ENCODE assay signal across 13 mouse cellular contexts in genomic region chr2:20959906-20960667, GRCm38 (mm10). TPM values are rescaled to one million over a fixed set of nuclear protein-coding genes. Genes with fewer than 3 reads are reported as not detected.
DNase-seq lines count a peak whose midpoint lies in the region; ATAC-seq and TF ChIP-seq lines count a peak whose summit lies in the region.
"Had no signal": no experiment of that assay in that cellular context is flagged by ENCODE, and none has a peak within 500 bp of the region (broad histone marks: within the 10 kb centered on the region; RNA-seq: fewer than 3 reads in every experiment).

No protein-coding gene starts in this region.

- WGBS in liver, embryonic 12.5 days (ENCODE audit: insufficient replicate concordance) = 83% methylated on average over 9 of the region's 9 CpGs
- 79% methylated on average over 9 of the region's 9 CpGs for WGBS in liver, postnatal 0 days (ENCODE audit: insufficient replicate concordance)
- WGBS in forebrain, embryonic 14.5 days = 44% methylated on average over 9 of the region's 9 CpGs
- 59% methylated on average over 9 of the region's 9 CpGs for WGBS in hindbrain, embryonic 15.5 days
- WGBS in neural tube, embryonic 15.5 days = 54% methylated on average over 9 of the region's 9 CpGs
- WGBS in intestine, embryonic 16.5 days = 73% methylated on average over 9 of the region's 9 CpGs

- no peak overlapping the region for H3K4me3 ChIP-seq in liver, embryonic 12.5 days
- no peak overlapping the region for H3K4me3 ChIP-seq in liver, postnatal 0 days (ENCODE audit: low read depth, low read length)
- peak overlapping the region; percentile 11; the same call in 1 of the 2 replicates for H3K4me3 ChIP-seq in forebrain, embryonic 14.5 days (ENCODE audit: low read depth, low read length)
- H3K4me3 ChIP-seq in hindbrain, embryonic 15.5 days = no peak overlapping the region
- H3K4me3 ChIP-seq in neural tube, embryonic 15.5 days (replicated peaks) = no peak overlapping the region
- H3K4me3 ChIP-seq in intestine, embryonic 16.5 days (ENCODE audit: low read length) = no peak overlapping the region
- H3K4me3 ChIP-seq: embryonic facial prominence, embryonic 15.5 days; left cerebral cortex, adult 2 months had no signal

- peaks cover 5% of the 10 kb centered on the region for H3K36me3 ChIP-seq in liver, embryonic 12.5 days
- no peaks in the 10 kb centered on the region for H3K36me3 ChIP-seq in liver, postnatal 0 days (replicated peaks; ENCODE audit: insufficient read depth, low read length)
- no peaks in the 10 kb centered on the region for H3K36me3 ChIP-seq in forebrain, embryonic 14.5 days (ENCODE audit: control insufficient read depth, insufficient read depth, low read length)
- H3K36me3 ChIP-seq in hindbrain, embryonic 15.5 days = no peaks in the 10 kb centered on the region
- H3K36me3 ChIP-seq in neural tube, embryonic 15.5 days = no peaks in the 10 kb centered on the region
- no peaks in the 10 kb centered on the region for H3K36me3 ChIP-seq in intestine, embryonic 16.5 days (ENCODE audit: control insufficient read depth, insufficient read depth, low read length)
- H3K36me3 ChIP-seq: embryonic facial prominence, embryonic 15.5 days had no signal

- no peaks in the 10 kb centered on the region for H3K27me3 ChIP-seq in liver, embryonic 12.5 days (replicated peaks)
- no peaks in the 10 kb centered on the region for H3K27me3 ChIP-seq in liver, postnatal 0 days (ENCODE audit: insufficient read depth, low read length)
- no peaks in the 10 kb centered on the region for H3K27me3 ChIP-seq in forebrain, embryonic 14.5 days (replicated peaks; ENCODE audit: control insufficient read depth, insufficient read depth, low read length)
- H3K27me3 ChIP-seq in hindbrain, embryonic 15.5 days = no peaks in the 10 kb centered on the region
- H3K27me3 ChIP-seq in neural tube, embryonic 15.5 days (replicated peaks) = no peaks in the 10 kb centered on the region
- H3K27me3 ChIP-seq in intestine, embryonic 16.5 days (replicated peaks; ENCODE audit: control insufficient read depth, insufficient read depth, low read length) = no peaks in the 10 kb centered on the region
- H3K27me3 ChIP-seq: embryonic facial prominence, embryonic 15.5 days had no signal

- no peak for TF ChIP-seq CTCF in liver, postnatal 0 days (IDR thresholded peaks at IDR 0.05; ENCODE audit: low read depth)

- H3K27ac ChIP-seq in liver, embryonic 12.5 days = peak overlapping the region; percentile 34
- no peak overlapping the region for H3K27ac ChIP-seq in liver, postnatal 0 days (ENCODE audit: low read depth)
- peak overlapping the region; percentile 82 for H3K27ac ChIP-seq in forebrain, embryonic 14.5 days (ENCODE audit: low read depth, low read length)
- H3K27ac ChIP-seq in hindbrain, embryonic 15.5 days (replicated peaks) = no peak overlapping the region
- H3K27ac ChIP-seq in neural tube, embryonic 15.5 days (replicated peaks) = no peak overlapping the region
- no peak overlapping the region for H3K27ac ChIP-seq in intestine, embryonic 16.5 days (ENCODE audit: low read length)
- H3K27ac ChIP-seq: embryonic facial prominence, embryonic 15.5 days; left cerebral cortex, adult 2 months had no signal

- H3K9ac ChIP-seq in liver, embryonic 12.5 days = no peak overlapping the region
- H3K9ac ChIP-seq in liver, postnatal 0 days (replicated peaks) = no peak overlapping the region
- H3K9ac ChIP-seq in forebrain, embryonic 14.5 days (ENCODE audit: low read length) = peak overlapping the region; percentile 38; the same call in 1 of the 2 replicates
- H3K9ac ChIP-seq in hindbrain, embryonic 15.5 days = no peak overlapping the region
- no peak overlapping the region for H3K9ac ChIP-seq in neural tube, embryonic 15.5 days (replicated peaks)
- H3K9ac ChIP-seq in intestine, embryonic 16.5 days (ENCODE audit: low read depth, low read length) = no peak overlapping the region
- H3K9ac ChIP-seq: embryonic facial prominence, embryonic 15.5 days had no signal

- no peak for TF ChIP-seq EP300 in liver, postnatal 0 days (IDR thresholded peaks at IDR 0.05; ENCODE audit: low read depth)

- no peak overlapping the region for H3K4me2 ChIP-seq in liver, embryonic 12.5 days
- no peak overlapping the region for H3K4me2 ChIP-seq in liver, postnatal 0 days (ENCODE audit: low read depth, low read length)
- peak overlapping the region; percentile 39 for H3K4me2 ChIP-seq in forebrain, embryonic 14.5 days (ENCODE audit: low read length)
- H3K4me2 ChIP-seq in hindbrain, embryonic 15.5 days = peak overlapping the region; percentile 30
- peak overlapping the region; percentile 29 for H3K4me2 ChIP-seq in neural tube, embryonic 15.5 days
- no peak overlapping the region for H3K4me2 ChIP-seq in intestine, embryonic 16.5 days (ENCODE audit: low read depth, low read length)
- H3K4me2 ChIP-seq: embryonic facial prominence, embryonic 15.5 days had no signal

- peaks cover 73% of the 10 kb centered on the region for H3K4me1 ChIP-seq in liver, embryonic 12.5 days
- peaks cover 43% of the 10 kb centered on the region for H3K4me1 ChIP-seq in liver, postnatal 0 days (ENCODE audit: insufficient read depth)
- peaks cover 62% of the 10 kb centered on the region for H3K4me1 ChIP-seq in forebrain, embryonic 14.5 days (ENCODE audit: control insufficient read depth, insufficient read depth, low read length)
- peaks cover 56% of the 10 kb centered on the region for H3K4me1 ChIP-seq in hindbrain, embryonic 15.5 days (replicated peaks)
- H3K4me1 ChIP-seq in neural tube, embryonic 15.5 days = peaks cover 51% of the 10 kb centered on the region
- peaks cover 37% of the 10 kb centered on the region for H3K4me1 ChIP-seq in intestine, embryonic 16.5 days (ENCODE audit: control insufficient read depth, insufficient read depth, low read length)

- H3K9me3 ChIP-seq in liver, embryonic 12.5 days (replicated peaks) = no peaks in the 10 kb centered on the region
- no peaks in the 10 kb centered on the region for H3K9me3 ChIP-seq in liver, postnatal 0 days (ENCODE audit: low read length)
- H3K9me3 ChIP-seq in forebrain, embryonic 14.5 days (replicated peaks; ENCODE audit: control insufficient read depth, low read length) = no peaks in the 10 kb centered on the region
- no peaks in the 10 kb centered on the region for H3K9me3 ChIP-seq in hindbrain, embryonic 15.5 days
- no peaks in the 10 kb centered on the region for H3K9me3 ChIP-seq in neural tube, embryonic 15.5 days (replicated peaks)
- no peaks in the 10 kb centered on the region for H3K9me3 ChIP-seq in intestine, embryonic 16.5 days (ENCODE audit: control insufficient read depth, low read length)
- H3K9me3 ChIP-seq: embryonic facial prominence, embryonic 15.5 days had no signal

- no peak for DNase-seq in liver, postnatal 0 days
- peak; percentile 63 for DNase-seq in forebrain, embryonic 14.5 days (ENCODE audit: low spot score)
- no peak for DNase-seq in ovary, adult 18-20 months (ENCODE audit: low spot score)
- DNase-seq: adrenal gland, postnatal 36 days; heart, postnatal 36 days; kidney, adult 8-10 months; lung, adult 2 months had no signal

- ATAC-seq in liver, embryonic 12.5 days = no peak
- ATAC-seq in liver, postnatal 0 days = no peak
- peak; percentile 75 for ATAC-seq in forebrain, embryonic 14.5 days
- ATAC-seq in hindbrain, embryonic 15.5 days (ENCODE audit: low FRiP score, low read depth) = no peak
- no peak for ATAC-seq in neural tube, embryonic 15.5 days (ENCODE audit: low FRiP score)
- ATAC-seq in intestine, embryonic 16.5 days = no peak

RNA-seq across cellular contexts. Expression of gene Arhgap21, which starts 8.6 kb away (rescaled TPM):
- polyA plus RNA-seq in liver, embryonic 12.5 days (2016; fragmentation: Nextera tagmentation; extraction: Ambion mirVana) = 10.9 and 12.4 TPM in 2 replicates
- 4.5 and 5.5 TPM in 2 replicates for polyA plus RNA-seq in liver, postnatal 0 days (2015; fragmentation: Nextera tagmentation; extraction: Ambion mirVana)
- 34.0 and 43.0 TPM in 2 replicates for polyA plus RNA-seq in forebrain, embryonic 14.5 days (2014; fragmentation: Nextera tagmentation; extraction: Ambion mirVana)
- polyA plus RNA-seq in hindbrain, embryonic 15.5 days (2015; fragmentation: Nextera tagmentation; extraction: Ambion mirVana) = 36.8 and 36.9 TPM in 2 replicates
- 25.7 and 27.6 TPM in 2 replicates for polyA plus RNA-seq in neural tube, embryonic 15.5 days (2015; fragmentation: Nextera tagmentation; extraction: Ambion mirVana)
- 7.4 and 7.7 TPM in 2 replicates for polyA plus RNA-seq in intestine, embryonic 16.5 days (2015; fragmentation: Nextera tagmentation; extraction: Ambion mirVana)

Comparison
In these comparisons a context has a peak if more than half of its experiments do, and no peak if none do; other contexts are left out.
1. H3K27ac ChIP-seq: peak in liver, embryonic 12.5 days (single experiment) and forebrain, embryonic 14.5 days (single experiment); none in liver, postnatal 0 days (single experiment), hindbrain, embryonic 15.5 days (single experiment), neural tube, embryonic 15.5 days (single experiment) and intestine, embryonic 16.5 days (single experiment).
2. H3K4me2 ChIP-seq: peak in forebrain, embryonic 14.5 days (single experiment), hindbrain, embryonic 15.5 days (single experiment) and neural tube, embryonic 15.5 days (single experiment); none in liver, embryonic 12.5 days (single experiment), liver, postnatal 0 days (single experiment) and intestine, embryonic 16.5 days (single experiment).